Mouse (Mus musculus) forebrain, embryonic 12.5 days (tissue): ENCODE data around the gene Alkbh3. TPM values are rescaled to one million over a fixed set of nuclear protein-coding genes. Genes with fewer than 3 reads are reported as not detected.

Source experiments
- ATAC-seq: fragments of 200-750 bp; cut with Nextera tagmentation; 2 replicates; pipeline ENCODE4 v1.8.0; 2017; ENCODE audit warnings: moderate TSS enrichment; ENCODE audit not compliant: low FRiP score
- H3K27ac ChIP-seq: fragments of 300-500 bp; sonication (generic); 2 replicates; pipeline ENCODE4 v1.5.1; 2016; ENCODE audit warnings: mild to moderate bottlenecking
- H3K27me3 ChIP-seq: fragments of 300-500 bp; sonication (generic); 2 replicates; pipeline ENCODE4 v1.6.1; 2016; ENCODE audit warnings: mild to moderate bottlenecking
- H3K36me3 ChIP-seq: fragments of 300-500 bp; sonication (generic); replicated peaks from 2 replicates; pipeline ENCODE4 v1.6.1; 2016; ENCODE audit warnings: mild to moderate bottlenecking
- H3K4me1 ChIP-seq: fragments of 300-500 bp; sonication (generic); 2 replicates; pipeline ENCODE4 v1.6.1; 2016
- H3K4me2 ChIP-seq: fragments of 300-500 bp; sonication (generic); 2 replicates; pipeline ENCODE4 v1.6.1; 2016; ENCODE audit warnings: mild to moderate bottlenecking, moderate library complexity
- H3K4me3 ChIP-seq: fragments of 300-500 bp; sonication (generic); replicated peaks from 2 replicates; pipeline ENCODE4 v1.5.1; 2016; ENCODE audit warnings: mild to moderate bottlenecking
- H3K9ac ChIP-seq: fragments of 300-500 bp; sonication (generic); 2 replicates; pipeline ENCODE4 v1.6.1; 2016; ENCODE audit warnings: mild to moderate bottlenecking
- H3K9me3 ChIP-seq: fragments of 300-500 bp; sonication (generic); 2 replicates; pipeline ENCODE4 v1.6.1; 2016
- WGBS: fragments of 180-500 bp; shearing (Covaris S2); methylation state at CpG from one replicate; pipeline ENCODE4 v1.1.7; 2016; 5-methylcytosine and 5-hydroxymethylcytosine counted together
- polyA plus RNA-seq: library from polyadenylated mRNA; unstranded; fragments of >200 nt; fragmentation: Nextera tagmentation; extraction: Ambion mirVana; gene quantifications from 2 replicates; pipeline ENCODE4 v1.2.1, GENCODE M21; 2016

Alkbh3 gene
- polyA plus RNA-seq, 1 experiment from 2014 or later, result 52.3 TPM

DNA sequence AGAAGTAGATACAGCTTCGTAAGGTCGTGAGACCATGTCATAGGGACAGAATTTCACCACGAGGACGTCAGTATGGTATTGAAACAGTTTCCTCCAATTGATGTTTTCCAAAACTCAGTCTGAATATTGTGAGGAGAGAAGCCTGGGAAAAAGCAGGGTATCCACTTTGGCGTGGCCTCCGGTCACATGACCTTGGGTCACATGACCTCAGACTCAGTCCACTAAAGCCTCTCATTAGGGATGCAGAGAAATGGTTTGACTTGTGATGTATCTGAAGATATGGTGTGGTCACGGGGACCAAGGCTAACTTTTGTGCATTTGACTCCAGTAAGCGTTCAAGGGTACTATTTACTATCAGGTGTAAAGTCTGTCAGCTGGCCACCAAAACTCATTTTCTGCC, 51.3 kb downstream of the Alkbh3 start:
- no peaks in the 10 kb centered on the region for H3K9me3 ChIP-seq
- H3K27ac ChIP-seq, result no peak overlapping the region
- H3K4me1 ChIP-seq, result peaks cover 46% of the 10 kb centered on the region
- WGBS, result 77% methylated on average over 8 of the region's 8 CpGs
- H3K9ac ChIP-seq, result no peak overlapping the region
- H3K36me3 ChIP-seq, result no peaks in the 10 kb centered on the region
- ATAC-seq, result no peak
- H3K27me3 ChIP-seq, result peaks cover 24% of the 10 kb centered on the region
- no peak overlapping the region for H3K4me3 ChIP-seq
- no peak overlapping the region for H3K4me2 ChIP-seq

DNA sequence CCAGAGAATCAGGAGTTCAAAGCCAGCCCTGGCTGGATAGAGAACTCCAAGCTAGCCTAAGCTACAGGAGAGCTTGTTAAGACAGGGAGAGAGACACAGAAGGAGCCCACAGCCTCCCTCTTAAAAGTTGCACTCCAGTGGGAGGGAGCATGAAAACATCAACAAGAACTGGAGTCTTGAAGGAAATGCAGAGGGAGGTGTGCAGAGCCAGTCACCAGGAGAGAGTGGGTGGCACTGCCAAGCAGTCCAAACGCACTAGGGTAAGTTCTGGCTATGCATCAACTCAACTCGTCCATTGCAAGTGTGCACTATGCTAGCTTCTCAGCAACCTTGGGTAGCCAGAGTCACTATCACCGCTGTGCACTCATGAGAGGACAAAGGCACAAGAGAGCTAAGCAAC, 52.4 kb downstream of the Alkbh3 start:
- H3K36me3 ChIP-seq, result no peaks in the 10 kb centered on the region
- peak overlapping the region; percentile 94 for H3K27ac ChIP-seq
- no peak overlapping the region for H3K9ac ChIP-seq
- WGBS, result 72% methylated on average over 3 of the region's 3 CpGs
- ATAC-seq, result no peak
- peaks cover 42% of the 10 kb centered on the region for H3K4me1 ChIP-seq
- H3K4me3 ChIP-seq, result no peak overlapping the region
- no peaks in the 10 kb centered on the region for H3K9me3 ChIP-seq
- peaks cover 32% of the 10 kb centered on the region for H3K27me3 ChIP-seq
- H3K4me2 ChIP-seq, result 0 out of 2 replicates have a peak overlapping the region, but pooled peaks have one; percentile 95

DNA sequence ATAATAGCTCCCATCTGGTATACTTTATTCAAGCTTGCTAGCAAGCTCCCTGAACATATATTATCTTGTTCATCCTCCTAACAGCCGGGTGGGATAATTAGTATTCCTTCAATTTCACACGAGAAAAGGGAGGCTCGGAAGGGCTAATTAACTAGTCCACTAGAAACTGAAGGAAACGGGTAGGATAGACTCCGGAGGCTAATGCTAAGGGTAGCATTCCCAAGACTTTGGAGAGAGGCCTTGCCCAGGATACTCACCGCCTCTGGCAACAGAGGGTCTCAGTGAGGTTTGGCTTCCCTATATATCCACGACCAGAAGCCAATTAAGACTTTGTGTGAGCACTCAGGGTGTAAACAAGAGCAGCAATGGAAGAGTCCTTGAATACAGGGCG, 52.8 kb downstream of the Alkbh3 start:
- Histone ChIP-seq H3K9me3 (no peaks in the 10 kb centered on the region), H3K27me3 (peaks cover 37% of the 10 kb centered on the region), H3K36me3 (no peaks in the 10 kb centered on the region), H3K4me1 (peaks cover 42% of the 10 kb centered on the region), H3K4me2 (peak overlapping the region; percentile 95), H3K27ac (peak overlapping the region; percentile 94), H3K9ac (no peak overlapping the region), H3K4me3 (peak overlapping the region; percentile 83; the same call in 1 of the 2 replicates)
- peak; percentile 54 for ATAC-seq
- WGBS, result 19% methylated on average over 8 of the region's 8 CpGs

DNA sequence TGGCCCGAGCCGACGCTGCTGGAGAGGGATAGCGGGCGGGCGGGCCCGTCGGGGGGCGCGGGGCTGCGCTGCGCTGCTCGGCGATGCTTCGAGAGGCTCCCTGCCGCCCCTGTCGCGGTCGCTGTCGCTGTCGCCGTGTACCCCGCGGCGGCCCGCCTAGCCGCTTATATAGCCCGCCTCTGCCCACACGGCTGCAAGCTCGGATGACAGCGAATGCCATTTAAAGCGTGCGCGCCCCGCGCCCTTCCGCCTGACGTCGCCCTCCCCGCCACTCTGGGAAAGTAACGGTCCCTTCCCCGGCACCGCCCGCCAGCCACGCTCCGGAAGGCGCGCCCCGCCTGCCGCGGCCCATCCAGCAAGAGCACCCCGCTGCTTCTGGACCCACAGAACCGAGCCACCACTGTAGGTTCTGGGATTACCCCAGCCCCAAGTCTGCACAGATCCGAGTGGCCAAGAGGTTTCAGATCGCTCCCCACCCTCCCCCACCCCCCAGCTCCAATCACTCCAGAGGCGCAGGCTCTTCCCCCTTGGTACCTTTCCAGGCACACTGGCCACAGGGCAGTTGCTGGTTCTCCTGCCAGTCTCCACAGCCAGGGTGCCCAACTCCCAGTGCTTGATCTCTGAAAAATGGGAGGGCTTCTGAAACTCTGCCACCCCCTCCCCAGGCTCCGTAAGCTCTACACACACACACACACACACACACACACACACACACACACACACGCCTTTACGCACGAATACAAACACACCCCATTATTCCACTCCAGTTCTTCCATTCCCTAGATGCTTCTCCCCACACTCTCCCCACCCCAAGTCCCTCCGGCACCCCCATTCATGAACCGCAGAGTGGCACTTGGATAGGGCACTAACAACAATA, 53.5 kb downstream of the Alkbh3 start, which contains the start of gene Gm13889:
Gene Gm13889, minus strand, starts transcription at position 294 of the 877 bp plus-strand sequence.
- H3K9ac ChIP-seq, result peak within 1 kb of the TSS; percentile 90
- H3K9me3 ChIP-seq, result no peaks in the 10 kb centered on the region
- WGBS, result 2% methylated on average over 55 of the region's 62 CpGs
- peak within 1 kb of the TSS; percentile 95 for H3K4me2 ChIP-seq
- peaks cover 37% of the 10 kb centered on the region for H3K27me3 ChIP-seq
- peak within 1 kb of the TSS; percentile 83 for H3K4me3 ChIP-seq
- ATAC-seq, result peak; percentile 79
- peak within 1 kb of the TSS; percentile 94 for H3K27ac ChIP-seq
- peaks cover 42% of the 10 kb centered on the region for H3K4me1 ChIP-seq
- no peaks in the 10 kb centered on the region for H3K36me3 ChIP-seq

DNA sequence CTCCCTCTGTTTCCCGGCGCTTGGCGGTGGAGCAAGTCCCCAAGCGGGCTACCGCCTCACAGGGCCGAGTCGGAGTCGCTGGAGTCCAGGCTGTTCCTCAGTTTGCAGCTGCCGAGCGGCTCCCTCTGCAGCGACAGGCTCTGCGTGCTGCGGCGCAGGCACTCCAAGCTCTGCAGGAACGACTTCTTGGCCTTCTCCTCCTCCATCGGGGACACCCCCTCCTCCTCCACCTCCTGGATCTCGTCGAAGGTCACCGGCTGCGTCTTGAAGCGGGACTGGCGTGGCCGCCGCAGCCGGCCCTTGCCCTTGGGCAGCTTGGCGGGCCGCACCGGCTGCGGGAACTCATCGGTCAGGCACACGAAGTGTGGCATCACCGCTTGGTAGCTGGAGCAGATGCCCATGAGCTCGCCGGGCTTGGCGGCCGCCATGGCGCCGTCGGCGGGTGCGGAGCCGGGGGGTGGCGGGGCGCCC, 54.2 kb downstream of the Alkbh3 start:
- Histone ChIP-seq H3K36me3 (no peaks in the 10 kb centered on the region), H3K27me3 (peaks cover 37% of the 10 kb centered on the region), H3K9ac (peak overlapping the region; percentile 90), H3K4me1 (peaks cover 42% of the 10 kb centered on the region), H3K9me3 (no peaks in the 10 kb centered on the region), H3K4me3 (peak overlapping the region; percentile 83), H3K4me2 (peak overlapping the region; percentile 95), H3K27ac (peak overlapping the region; percentile 94)
- ATAC-seq, result peak; percentile 34
- under 1% methylated on average over 43 of the region's 44 CpGs for WGBS

DNA sequence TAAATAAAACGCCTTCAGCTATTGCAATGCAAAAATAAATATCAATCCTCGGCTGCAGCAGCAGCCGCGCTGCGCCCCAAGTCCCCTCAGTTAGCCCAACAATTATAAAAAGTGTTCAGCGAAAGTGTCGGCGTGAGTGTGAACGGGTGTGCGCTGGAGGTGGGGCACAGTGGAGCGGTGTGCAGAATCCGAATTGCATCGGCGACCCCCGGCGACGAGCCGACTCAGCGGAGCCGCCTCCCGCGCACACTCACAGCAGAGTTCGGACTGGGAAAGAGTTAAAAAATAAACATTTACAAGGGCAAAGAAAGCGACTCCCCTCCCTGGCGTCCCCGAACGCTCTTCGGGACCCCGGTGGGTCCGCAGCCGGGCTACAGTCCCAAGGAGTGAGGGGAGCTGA, 54.7 kb downstream of the Alkbh3 start:
- Histone ChIP-seq H3K27ac (peak overlapping the region; percentile 94), H3K27me3 (peaks cover 37% of the 10 kb centered on the region)
- peak; percentile 15; the same call in 1 of the 2 replicates for ATAC-seq

DNA sequence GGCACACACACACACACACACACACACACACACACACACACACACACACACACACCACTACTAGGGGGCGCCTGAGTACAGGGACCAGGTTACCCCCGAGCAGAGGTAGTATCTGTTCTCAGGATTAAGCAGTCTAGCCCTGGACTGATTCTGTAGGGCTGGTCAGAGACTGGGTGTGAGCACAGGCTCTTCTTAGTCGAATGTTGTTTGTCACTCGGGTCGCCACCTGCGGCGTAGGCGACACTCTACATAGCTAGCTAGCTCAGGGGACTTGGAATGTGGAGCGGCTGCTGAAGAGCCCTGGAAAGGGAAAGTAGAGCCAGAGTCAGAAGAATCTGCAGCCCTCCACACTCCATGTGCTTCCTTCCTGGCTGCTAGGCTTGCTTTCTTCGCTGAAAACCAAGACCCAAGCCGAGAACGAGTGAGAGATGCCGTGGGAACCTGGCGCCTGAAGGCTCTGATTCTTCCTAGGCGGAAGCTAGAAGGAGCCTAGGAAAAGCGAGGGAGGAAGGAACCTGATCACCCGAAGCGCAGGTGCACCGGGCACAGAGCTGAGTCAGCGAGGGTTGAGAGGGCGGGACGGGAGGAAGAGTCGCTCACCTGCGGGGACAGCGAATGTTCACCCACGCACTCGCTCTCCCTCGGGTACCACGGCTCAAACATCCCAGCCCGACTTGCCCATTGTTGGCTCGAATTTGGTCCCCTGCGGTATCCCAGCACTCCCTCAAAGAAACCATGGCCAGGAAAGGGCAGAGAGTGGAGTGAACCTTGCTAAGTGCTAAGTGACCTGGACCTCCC, 55.6 kb downstream of the Alkbh3 start:
- H3K4me3 ChIP-seq, result peak overlapping the region; percentile 83
- no peaks in the 10 kb centered on the region for H3K9me3 ChIP-seq
- WGBS, result under 1% methylated on average over 32 of the region's 32 CpGs
- peak overlapping the region; percentile 44; the same call in 1 of the 2 replicates for H3K27ac ChIP-seq
- H3K36me3 ChIP-seq, result no peaks in the 10 kb centered on the region
- peaks cover 42% of the 10 kb centered on the region for H3K4me1 ChIP-seq
- peaks cover 37% of the 10 kb centered on the region for H3K27me3 ChIP-seq
- peak overlapping the region; percentile 95 for H3K4me2 ChIP-seq
- ATAC-seq, result no peak
- peak overlapping the region; percentile 90 for H3K9ac ChIP-seq

More for the DNA sequence above, 54.7 kb downstream of the Alkbh3 start:
- no peaks in the 10 kb centered on the region for H3K9me3 ChIP-seq
- peak overlapping the region; percentile 90 for H3K9ac ChIP-seq
- peak overlapping the region; percentile 95 for H3K4me2 ChIP-seq
- no peaks in the 10 kb centered on the region for H3K36me3 ChIP-seq
- peak overlapping the region; percentile 83 for H3K4me3 ChIP-seq
- peaks cover 42% of the 10 kb centered on the region for H3K4me1 ChIP-seq
- under 1% methylated on average over 31 of the region's 31 CpGs for WGBS

DNA sequence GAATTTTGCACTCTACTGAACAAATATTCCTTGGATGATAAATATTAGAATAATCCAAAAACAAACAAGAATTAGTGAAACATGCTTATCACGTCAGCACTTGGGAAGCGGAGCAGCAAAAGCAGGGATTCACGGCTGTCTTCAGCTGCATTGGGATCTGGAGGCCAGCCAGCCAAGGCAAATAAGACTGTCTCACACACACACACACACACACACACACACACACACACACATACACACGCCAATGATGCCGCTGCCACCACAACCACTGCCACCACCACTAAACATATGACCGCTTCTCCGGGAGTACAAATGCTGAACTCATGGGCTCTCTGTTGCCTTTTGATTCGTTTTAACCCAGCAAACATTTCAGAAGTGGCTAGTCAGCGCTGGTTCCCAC, 56.9 kb downstream of the Alkbh3 start:
- ATAC-seq, result no peak
- 84% methylated on average over 9 of the region's 9 CpGs for WGBS
- no peak overlapping the region for H3K27ac ChIP-seq

DNA sequence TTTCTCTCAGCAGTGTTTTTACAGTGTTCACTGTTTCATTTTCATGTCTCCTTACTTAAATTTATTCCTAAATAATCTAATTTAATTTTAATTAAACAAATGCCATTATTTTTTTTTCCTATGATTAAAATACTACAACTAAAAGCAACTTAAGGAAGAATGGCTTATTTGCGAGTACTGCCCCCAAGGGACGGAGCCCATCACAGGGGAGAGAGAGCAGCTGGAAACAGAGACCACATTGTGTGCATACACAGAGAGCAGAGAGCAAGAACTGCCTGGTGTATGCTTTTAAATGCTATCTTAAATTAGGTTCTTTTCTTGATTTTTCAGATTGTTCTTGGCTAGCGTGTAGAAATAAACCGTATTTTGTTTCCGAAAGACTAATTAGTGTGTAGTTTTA, 63.6 kb downstream of the Alkbh3 start:
- no peak overlapping the region for H3K4me2 ChIP-seq
- no peak overlapping the region for H3K27ac ChIP-seq
- H3K4me1 ChIP-seq, result no peaks in the 10 kb centered on the region
- no peaks in the 10 kb centered on the region for H3K27me3 ChIP-seq
- H3K36me3 ChIP-seq, result no peaks in the 10 kb centered on the region
- no peak for ATAC-seq
- no peak overlapping the region for H3K9ac ChIP-seq
- H3K4me3 ChIP-seq, result no peak overlapping the region
- 57% methylated on average over 5 of the region's 5 CpGs for WGBS
- peaks cover 8% of the 10 kb centered on the region; the same call in 1 of the 2 replicates for H3K9me3 ChIP-seq

More for the DNA sequence above, 56.9 kb downstream of the Alkbh3 start:
- H3K36me3 ChIP-seq, result no peaks in the 10 kb centered on the region
- H3K4me2 ChIP-seq, result no peak overlapping the region
- H3K9ac ChIP-seq, result no peak overlapping the region
- no peaks in the 10 kb centered on the region for H3K9me3 ChIP-seq
- H3K27me3 ChIP-seq, result peaks cover 37% of the 10 kb centered on the region
- peaks cover 42% of the 10 kb centered on the region for H3K4me1 ChIP-seq
- H3K4me3 ChIP-seq, result no peak overlapping the region

DNA sequence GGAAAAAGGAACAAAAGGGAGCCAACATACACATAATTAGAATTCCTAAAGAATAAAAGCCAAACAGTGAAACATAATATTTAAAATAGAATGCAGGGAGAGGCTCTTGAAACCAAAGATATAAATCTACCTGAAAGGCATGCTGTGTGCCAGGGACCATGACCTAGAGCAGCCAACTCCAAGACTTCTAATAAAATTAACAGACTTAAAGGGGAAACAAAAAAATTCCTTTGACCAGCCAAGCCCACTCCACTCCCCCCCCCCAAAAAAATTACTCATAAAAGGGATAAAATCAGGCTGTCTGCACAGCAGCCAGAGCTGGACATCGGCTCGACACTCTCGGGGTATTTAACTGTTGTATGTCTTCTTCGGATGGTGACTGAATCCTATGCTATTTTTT, 65.8 kb downstream of the Alkbh3 start:
- H3K27me3 ChIP-seq, result no peaks in the 10 kb centered on the region
- no peak for ATAC-seq
- no peak overlapping the region for H3K9ac ChIP-seq
- H3K4me3 ChIP-seq, result no peak overlapping the region
- no peak overlapping the region for H3K27ac ChIP-seq
- no peak overlapping the region for H3K4me2 ChIP-seq
- peaks cover 8% of the 10 kb centered on the region; the same call in 1 of the 2 replicates for H3K9me3 ChIP-seq
- no peaks in the 10 kb centered on the region for H3K36me3 ChIP-seq
- H3K4me1 ChIP-seq, result no peaks in the 10 kb centered on the region
- 98% methylated on average over 4 of the region's 4 CpGs for WGBS

DNA sequence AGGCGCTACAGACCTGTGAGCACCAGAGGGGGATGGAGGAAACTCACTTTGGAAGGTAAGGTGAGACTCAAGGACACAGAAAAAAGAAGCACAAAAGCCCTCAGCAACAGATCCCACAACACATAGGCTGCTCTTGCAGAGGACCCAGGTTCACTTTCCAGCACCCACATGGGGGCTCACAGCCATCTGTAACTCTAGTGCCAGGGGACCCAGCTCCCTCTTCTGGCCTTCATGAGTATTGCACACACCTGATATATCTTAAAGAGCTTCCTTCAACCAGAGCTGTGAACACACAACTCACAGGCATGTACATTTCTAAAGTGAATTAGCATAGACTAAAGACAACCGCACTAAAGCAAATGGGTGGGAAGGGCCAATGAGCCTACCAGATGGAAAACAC, 66.5 kb downstream of the Alkbh3 start:
- no peak overlapping the region for H3K9ac ChIP-seq
- H3K27me3 ChIP-seq, result no peaks in the 10 kb centered on the region
- H3K4me2 ChIP-seq, result no peak overlapping the region
- H3K36me3 ChIP-seq, result no peaks in the 10 kb centered on the region
- ATAC-seq, result no peak
- H3K27ac ChIP-seq, result no peak overlapping the region
- peaks cover 8% of the 10 kb centered on the region; the same call in 1 of the 2 replicates for H3K9me3 ChIP-seq
- H3K4me3 ChIP-seq, result no peak overlapping the region
- 93% methylated on average over 2 of the region's 2 CpGs for WGBS
- H3K4me1 ChIP-seq, result no peaks in the 10 kb centered on the region

DNA sequence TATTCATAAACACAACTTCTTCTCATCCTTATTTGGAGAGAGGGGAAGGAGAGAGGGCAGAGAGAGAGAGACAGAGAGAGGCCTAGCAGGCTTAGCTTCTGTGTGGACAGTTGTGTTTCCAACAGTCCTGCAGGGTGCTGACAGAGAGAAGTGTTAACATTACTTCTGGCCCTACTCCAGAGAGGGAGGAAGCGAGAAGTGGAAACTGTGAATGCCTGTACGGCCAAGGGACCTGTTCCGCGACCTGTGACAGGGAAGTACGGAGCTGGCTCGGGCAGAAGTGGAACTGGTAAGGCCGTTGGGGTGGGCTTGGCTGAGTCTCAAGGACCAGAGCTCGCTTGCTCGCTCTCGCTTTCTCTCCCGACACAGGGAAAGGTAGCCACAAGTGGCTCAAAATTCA, 68.9 kb downstream of the Alkbh3 start:
- H3K27me3 ChIP-seq, result no peaks in the 10 kb centered on the region
- H3K36me3 ChIP-seq, result no peaks in the 10 kb centered on the region
- H3K9ac ChIP-seq, result no peak overlapping the region
- no peak overlapping the region for H3K27ac ChIP-seq
- H3K4me2 ChIP-seq, result no peak overlapping the region
- H3K4me3 ChIP-seq, result no peak overlapping the region
- H3K9me3 ChIP-seq, result peaks cover 8% of the 10 kb centered on the region; the same call in 1 of the 2 replicates
- WGBS, result 85% methylated on average over 11 of the region's 11 CpGs
- no peaks in the 10 kb centered on the region for H3K4me1 ChIP-seq
- no peak for ATAC-seq
